Mouse (Mus musculus): ENCODE data around the gene Ppt1. TPM values are rescaled to one million over a fixed set of nuclear protein-coding genes. Genes with fewer than 3 reads are reported as not detected.

The Ppt1 gene
- total and polyA plus RNA-seq, 3 experiments: 13.1 to 19.9 TPM; not detected in 1

- DNase-seq (ENCODE audit: low read depth, low spot score): no peak
- Histone ChIP-seq H3K27ac (ENCODE audit: control insufficient read depth, low read depth, low read length) (no peak overlapping the region), H3K9me3 (replicated peaks; ENCODE audit: insufficient read depth, low read length) (no peaks in the 10 kb centered on the region), H3K4me3 (ENCODE audit: control insufficient read depth in 1 of 2, insufficient read depth in 1 of 2, low read depth in 2 of 2, low read length in 2 of 2) (no peak overlapping the region), H3K4me1 (ENCODE audit: control insufficient read depth in 1 of 2, insufficient read depth in 2 of 2, low read length in 2 of 2) (peaks cover 6 to 12% of the 10 kb centered on the region in 2 experiments; a peak in 3 of 4 replicates), H3K27me3 (ENCODE audit: control insufficient read depth in 1 of 2, insufficient read depth in 2 of 2, low read length in 2 of 2) (no peaks in the 10 kb centered on the region), H3K9ac (ENCODE audit: control insufficient read depth, low read depth, low read length, poor library complexity, severe bottlenecking) (no peak overlapping the region), H3K36me3 (ENCODE audit: control insufficient read depth in 1 of 2, insufficient read depth in 2 of 2, low read length in 2 of 2) (peaks cover 1 to 16% of the 10 kb centered on the region in 2 experiments; a peak in 3 of 4 replicates), H3K79me2 (ENCODE audit: control insufficient read depth, insufficient read depth, low read length, poor library complexity) (peaks cover 44% of the 10 kb centered on the region)
- TF ChIP-seq RAD21 (IDR thresholded peaks at IDR 0.05; ENCODE audit: low read depth, low read length): no peak
- no peak for TF ChIP-seq HCFC1 (IDR thresholded peaks at IDR 0.05; ENCODE audit: low read depth, low read length)
- no peak for TF ChIP-seq ZKSCAN1 (IDR thresholded peaks at IDR 0.05; ENCODE audit: low read depth, low read length)
- no peak for TF ChIP-seq ETS1 (IDR thresholded peaks at IDR 0.05; ENCODE audit: low read depth, low read length)
- TF ChIP-seq GABPA (IDR thresholded peaks at IDR 0.05; ENCODE audit: low read depth, low read length): no peak
- no peak for TF ChIP-seq MAFK (IDR thresholded peaks at IDR 0.05; ENCODE audit: borderline replicate concordance, low read depth, low read length)
- no peak for TF ChIP-seq TBP (IDR thresholded peaks at IDR 0.05; ENCODE audit: low read depth, low read length)
- no peak for TF ChIP-seq TAL1 (IDR thresholded peaks at IDR 0.05; ENCODE audit: low read length)
- TF ChIP-seq GATA1 (IDR thresholded peaks at IDR 0.05; ENCODE audit: low read depth, low read length): no peak
- no peak for TF ChIP-seq CHD2 (IDR thresholded peaks at IDR 0.05; ENCODE audit: low read length)
- TF ChIP-seq SMC3 (IDR thresholded peaks at IDR 0.05; ENCODE audit: low read depth, low read length): no peak
- TF ChIP-seq EP300 (IDR thresholded peaks at IDR 0.05; ENCODE audit: low read depth in 1 of 2, low read length in 2 of 2): no peak
- no peak for TF ChIP-seq NELFE (IDR thresholded peaks at IDR 0.05; ENCODE audit: low read depth, low read length)
- no peak for TF ChIP-seq ELF1 (IDR thresholded peaks at IDR 0.05; ENCODE audit: low read depth, low read length)
- no peak for TF ChIP-seq UBTF (IDR thresholded peaks at IDR 0.05; ENCODE audit: borderline replicate concordance, insufficient read depth, low read depth, low read length)
- TF ChIP-seq MYB (IDR thresholded peaks at IDR 0.05; ENCODE audit: low read depth, low read length): no peak
- no peak for TF ChIP-seq BHLHE40 (IDR thresholded peaks at IDR 0.05; ENCODE audit: borderline replicate concordance, low read depth, low read length)
- no peak for TF ChIP-seq NRF1 (IDR thresholded peaks at IDR 0.05; ENCODE audit: insufficient read depth, low read depth, low read length, poor library complexity, severe bottlenecking)
- TF ChIP-seq TCF12 (IDR thresholded peaks at IDR 0.05; ENCODE audit: low read depth, low read length): no peak
These were observed 46.5 kb downstream of the Ppt1 start for GRCm38 (mm10) chr4:122882544-122882943.

GRCm38 (mm10) chr4:122883294-122883693 lies 47.3 kb downstream of the Ppt1 start:
- no peak overlapping the region for H3K27ac ChIP-seq (ENCODE audit: control insufficient read depth, low read depth, low read length)
- no peaks in the 10 kb centered on the region for H3K27me3 ChIP-seq (ENCODE audit: control insufficient read depth in 1 of 2, insufficient read depth in 2 of 2, low read length in 2 of 2)
- no peak overlapping the region for H3K9ac ChIP-seq (ENCODE audit: control insufficient read depth, low read depth, low read length, poor library complexity, severe bottlenecking)
- peak in 1 of 3 experiments; percentile 2; a peak in 1 of 6 replicates for TF ChIP-seq CTCF (IDR thresholded peaks at IDR 0.05 in 2 of 3, conservative IDR thresholded peaks at IDR 0.05 in 1 of 3; ENCODE audit: control insufficient read depth in 1 of 3, insufficient read depth in 1 of 3, low read depth in 2 of 3, low read length in 3 of 3, poor library complexity in 1 of 3, severe bottlenecking in 1 of 3)
- TF ChIP-seq UBTF (IDR thresholded peaks at IDR 0.05; ENCODE audit: borderline replicate concordance, insufficient read depth, low read depth, low read length): no peak
- no peak for DNase-seq (ENCODE audit: low read depth, low spot score)
- H3K36me3 ChIP-seq (ENCODE audit: control insufficient read depth in 1 of 2, insufficient read depth in 2 of 2, low read length in 2 of 2): peaks cover 1 to 15% of the 10 kb centered on the region in 2 experiments; a peak in 3 of 4 replicates
- no peak overlapping the region for H3K4me3 ChIP-seq (ENCODE audit: control insufficient read depth in 1 of 2, insufficient read depth in 1 of 2, low read depth in 2 of 2, low read length in 2 of 2)
- no peaks in the 10 kb centered on the region for H3K9me3 ChIP-seq (replicated peaks; ENCODE audit: insufficient read depth, low read length)
- H3K4me1 ChIP-seq (ENCODE audit: control insufficient read depth in 1 of 2, insufficient read depth in 2 of 2, low read length in 2 of 2): peaks cover 6 to 12% of the 10 kb centered on the region in 2 experiments; a peak in 3 of 4 replicates
- peaks cover 42% of the 10 kb centered on the region for H3K79me2 ChIP-seq (ENCODE audit: control insufficient read depth, insufficient read depth, low read length, poor library complexity)
